Comparison of ENCODE assay signal across 12 mouse cellular contexts in genomic region chr6:120055666-120056540, GRCm38 (mm10). TPM values are rescaled to one million over a fixed set of nuclear protein-coding genes. Genes with fewer than 3 reads are reported as not detected.
A peak's percentile ranks its signal among the peaks of the same experiment; 100 is the strongest.
DNase-seq lines count a peak whose midpoint lies in the region; ATAC-seq and TF ChIP-seq lines count a peak whose summit lies in the region.
"Had no signal": no experiment of that assay in that cellular context is flagged by ENCODE, and none has a peak within 500 bp of the region (broad histone marks: within the 10 kb centered on the region; RNA-seq: fewer than 3 reads in every experiment).

No protein-coding gene starts in this region.

- no peak for ATAC-seq in kidney, embryonic 14.5 days (ENCODE audit: low FRiP score, low TSS enrichment)
- ATAC-seq in forebrain, embryonic 14.5 days = no peak

- H3K4me1 ChIP-seq in spleen, adult 2 months (ENCODE audit: control insufficient read depth, insufficient read depth, insufficient read length) = peaks cover 7% of the 10 kb centered on the region; the same call in 1 of the 2 replicates
- no peaks in the 10 kb centered on the region for H3K4me1 ChIP-seq in kidney, embryonic 14.5 days (ENCODE audit: control insufficient read depth, insufficient read depth, low read length)
- H3K4me1 ChIP-seq in forebrain, embryonic 14.5 days (ENCODE audit: control insufficient read depth, insufficient read depth, low read length) = no peaks in the 10 kb centered on the region
- H3K4me1 ChIP-seq: limb, embryonic 10.5 days had no signal

- peak overlapping the region; percentile 57 for H3K27ac ChIP-seq in spleen, adult 2 months (ENCODE audit: insufficient read depth, low read length)
- no peak overlapping the region for H3K27ac ChIP-seq in kidney, embryonic 14.5 days (ENCODE audit: low read depth, low read length)
- no peak overlapping the region for H3K27ac ChIP-seq in forebrain, embryonic 14.5 days (ENCODE audit: low read depth, low read length)
- H3K27ac ChIP-seq: limb, embryonic 10.5 days; macrophage had no signal

- no peaks in the 10 kb centered on the region for H3K27me3 ChIP-seq in spleen, adult 2 months (ENCODE audit: control insufficient read depth, insufficient read depth, low read length)
- no peaks in the 10 kb centered on the region for H3K27me3 ChIP-seq in kidney, embryonic 14.5 days (ENCODE audit: control insufficient read depth, insufficient read depth, low read length)
- H3K27me3 ChIP-seq in forebrain, embryonic 14.5 days (replicated peaks; ENCODE audit: control insufficient read depth, insufficient read depth, low read length) = no peaks in the 10 kb centered on the region

- no peak for TF ChIP-seq POLR2A in spleen, adult 2 months (IDR thresholded peaks at IDR 0.05; ENCODE audit: low read depth, low read length)

- H3K4me3 ChIP-seq in spleen, adult 2 months (ENCODE audit: extremely low read depth, insufficient read depth, insufficient read length) = no peak overlapping the region
- H3K4me3 ChIP-seq in kidney, embryonic 14.5 days (ENCODE audit: low read length) = no peak overlapping the region
- H3K4me3 ChIP-seq in forebrain, embryonic 14.5 days (ENCODE audit: low read depth, low read length) = no peak overlapping the region
- H3K4me3 ChIP-seq: limb, embryonic 10.5 days had no signal

- no peaks in the 10 kb centered on the region for H3K9me3 ChIP-seq in kidney, embryonic 14.5 days (ENCODE audit: control insufficient read depth, low read length)
- H3K9me3 ChIP-seq in forebrain, embryonic 14.5 days (replicated peaks; ENCODE audit: control insufficient read depth, low read length) = no peaks in the 10 kb centered on the region
- H3K9me3 ChIP-seq: limb, embryonic 10.5 days had no signal

- 39% methylated on average over 2 of the region's 2 CpGs for WGBS in spleen, adult 2 months
- WGBS in kidney, embryonic 14.5 days = 66% methylated on average over 2 of the region's 2 CpGs
- WGBS in forebrain, embryonic 14.5 days = 71% methylated on average over 2 of the region's 2 CpGs

- DNase-seq in gastrocnemius, adult 18-20 months (ENCODE audit: low spot score) = peak; percentile 73
- DNase-seq in gastrocnemius, postnatal 10 days = no peak
- peak in 1 of 2 experiments; percentile 22 for DNase-seq in spleen, adult 2 months (ENCODE audit: low read depth in 1 of 2, low spot score in 2 of 2)
- DNase-seq in spleen, postnatal 10 days (ENCODE audit: low spot score in 2 of 2) = no peak
- peak; percentile 53 for DNase-seq in induced T-regulatory cell, adult 2 months (ENCODE audit: low read depth)
- DNase-seq in layer of hippocampus, adult 9-11 months = no peak
- no peak for DNase-seq in forebrain, embryonic 14.5 days (ENCODE audit: low spot score)
- DNase-seq: kidney, adult 8-10 months; right cerebral cortex, postnatal 4 days had no signal

- H3K36me3 ChIP-seq in spleen, adult 2 months (ENCODE audit: control insufficient read depth, insufficient read depth, low read length) = no peaks in the 10 kb centered on the region
- no peaks in the 10 kb centered on the region for H3K36me3 ChIP-seq in kidney, embryonic 14.5 days (ENCODE audit: control insufficient read depth, insufficient read depth, low read length)
- H3K36me3 ChIP-seq in forebrain, embryonic 14.5 days (ENCODE audit: control insufficient read depth, insufficient read depth, low read length) = no peaks in the 10 kb centered on the region
- H3K36me3 ChIP-seq: limb, embryonic 10.5 days had no signal

- H3K4me2 ChIP-seq in kidney, embryonic 14.5 days (replicated peaks; ENCODE audit: low read depth, low read length) = no peak overlapping the region
- no peak overlapping the region for H3K4me2 ChIP-seq in forebrain, embryonic 14.5 days (ENCODE audit: low read length)

- no peak for TF ChIP-seq CTCF in spleen, adult 2 months (IDR thresholded peaks at IDR 0.05; ENCODE audit: extremely low read depth, insufficient read depth, insufficient read length, insufficient replicate concordance)

- H3K9ac ChIP-seq in kidney, embryonic 14.5 days (ENCODE audit: low read depth, low read length) = no peak overlapping the region
- no peak overlapping the region for H3K9ac ChIP-seq in forebrain, embryonic 14.5 days (ENCODE audit: low read length)

RNA-seq across cellular contexts. Expression of gene Wnk1, which starts 17.4 kb away (rescaled TPM):
- 100 to 1,000 TPM; 301 to 376 TPM for total RNA-seq in gastrocnemius, adult 18-20 months (2021)
- 100 to 1,000 TPM; 283 to 292 TPM for total RNA-seq in gastrocnemius, postnatal 10 days (2021)
- polyA plus RNA-seq in spleen, adult 2 months (2012; rRNA removed) = 77.7 and 89.0 TPM in 2 replicates
- polyA plus RNA-seq in kidney, embryonic 14.5 days (2014; fragmentation: Nextera tagmentation; extraction: Ambion mirVana) = 74.9 and 82.7 TPM in 2 replicates
- polyA plus RNA-seq in forebrain, embryonic 14.5 days (2014; fragmentation: Nextera tagmentation; extraction: Ambion mirVana) = 37.9 and 38.0 TPM in 2 replicates

RNA-seq across cellular contexts. Expression of gene Ninj2, which starts 37.2 kb away (rescaled TPM):
- not detected for total RNA-seq in gastrocnemius, adult 18-20 months (2021)
- total RNA-seq in gastrocnemius, postnatal 10 days (2021) = not detected
- polyA plus RNA-seq in spleen, adult 2 months (2012; rRNA removed) = 0.19 TPM in 2 replicates
- not detected in 2 replicates for polyA plus RNA-seq in kidney, embryonic 14.5 days (2014; fragmentation: Nextera tagmentation; extraction: Ambion mirVana)
- not detected in 2 replicates for polyA plus RNA-seq in forebrain, embryonic 14.5 days (2014; fragmentation: Nextera tagmentation; extraction: Ambion mirVana)
- polyA plus RNA-seq: limb, embryonic 10.5 days; macrophage had no signal

Comparison
In these comparisons a context has a peak if more than half of its experiments do, and no peak if none do; other contexts are left out.
1. DNase-seq: peak in gastrocnemius, adult 18-20 months (single experiment) and induced T-regulatory cell, adult 2 months (single experiment); none in gastrocnemius, postnatal 10 days (single experiment), spleen, postnatal 10 days (0 of 2), layer of hippocampus, adult 9-11 months (single experiment) and forebrain, embryonic 14.5 days (single experiment).